ENCODE assay signal across 9 mouse cellular contexts in the genomic region with DNA sequence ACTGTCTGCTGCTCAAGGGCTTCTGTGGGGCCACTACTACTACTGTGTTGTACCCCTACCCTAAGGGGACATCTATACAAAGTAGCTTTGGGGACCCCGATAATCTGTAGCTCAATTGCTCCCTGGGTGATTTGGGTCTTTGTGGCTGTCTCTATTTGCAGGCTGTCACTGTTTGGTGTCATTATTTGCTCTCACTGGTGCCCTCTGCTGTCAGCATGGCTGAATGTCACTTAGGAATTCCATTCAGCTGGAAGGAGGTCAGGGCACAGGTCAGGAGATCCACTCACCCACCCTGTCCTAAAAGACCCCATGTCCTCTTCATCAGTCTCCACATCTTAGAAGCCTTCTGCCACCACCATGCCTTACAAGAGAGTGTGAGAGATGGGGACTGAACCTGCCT. TPM values are rescaled to one million over a fixed set of nuclear protein-coding genes. Genes with fewer than 3 reads are reported as not detected.
A peak's percentile ranks its signal among the peaks of the same experiment; 100 is the strongest.
DNase-seq lines count a peak whose midpoint lies in the region; ATAC-seq and TF ChIP-seq lines count a peak whose summit lies in the region.
"Had no signal": no experiment of that assay in that cellular context is flagged by ENCODE, and none has a peak within 500 bp of the region (broad histone marks: within the 10 kb centered on the region; RNA-seq: fewer than 3 reads in every experiment).

No protein-coding gene starts in this region.

- peak; percentile 74 for TF ChIP-seq CTCF in liver, embryonic 14.5 days (IDR thresholded peaks at IDR 0.05; ENCODE audit: low read depth)

- 31% methylated on average over 1 of the region's 1 CpGs for WGBS in heart, embryonic 11.5 days (ENCODE audit: insufficient replicate concordance)
- WGBS in liver, embryonic 14.5 days (ENCODE audit: insufficient replicate concordance), result 30% methylated on average over 1 of the region's 1 CpGs

- H3K36me3 ChIP-seq in heart, embryonic 11.5 days (ENCODE audit: control insufficient read depth, insufficient read depth, low read length), result no peaks in the 10 kb centered on the region
- no peaks in the 10 kb centered on the region for H3K36me3 ChIP-seq in liver, embryonic 14.5 days (replicated peaks; ENCODE audit: control insufficient read depth, insufficient read depth, low read depth)
- H3K36me3 ChIP-seq: limb, embryonic 15.5 days had no signal

- DNase-seq in heart, adult 11 months, result peak; percentile 94
- peak; percentile 17 for DNase-seq in CD4-positive helper T cell, adult 2 months (ENCODE audit: low read depth, low spot score)
- peak; percentile 48 for DNase-seq in brain, adult 2 months (ENCODE audit: low read depth, low spot score)
- DNase-seq in forelimb bud, embryonic 11.5 days (ENCODE audit: low read depth, low spot score), result peak; percentile 55
- peak; percentile 71 for DNase-seq in kidney, adult 9 months
- DNase-seq in liver, embryonic 14.5 days (ENCODE audit: low read depth in 3 of 3, low spot score in 3 of 3), result no peak
- peak; percentile 34 for DNase-seq in skeletal muscle tissue, adult 2 months (ENCODE audit: low read depth, low spot score)

- no peak for TF ChIP-seq EP300 in liver, embryonic 14.5 days (IDR thresholded peaks at IDR 0.05; ENCODE audit: low read depth)

- ATAC-seq in heart, embryonic 11.5 days (replicated peaks; ENCODE audit: insufficient number of reproducible peaks, low FRiP score, low TSS enrichment), result no peak
- no peak for ATAC-seq in liver, embryonic 14.5 days (ENCODE audit: insufficient read depth)

- H3K4me3 ChIP-seq in heart, embryonic 11.5 days (ENCODE audit: low read depth, low read length), result no peak overlapping the region
- no peak overlapping the region for H3K4me3 ChIP-seq in liver, embryonic 14.5 days (ENCODE audit: insufficient read depth in 1 of 2, low read depth in 2 of 2, low read length in 2 of 2)
- H3K4me3 ChIP-seq: limb, embryonic 15.5 days had no signal

- no peak overlapping the region for H3K9ac ChIP-seq in heart, embryonic 11.5 days (ENCODE audit: low read depth, low read length)
- H3K9ac ChIP-seq in liver, embryonic 14.5 days (replicated peaks), result no peak overlapping the region
- H3K9ac ChIP-seq: limb, embryonic 15.5 days had no signal

- peaks cover 28% of the 10 kb centered on the region for H3K4me1 ChIP-seq in heart, embryonic 11.5 days (ENCODE audit: control insufficient read depth, insufficient read depth, low read length)
- peaks cover 0 to 5% of the 10 kb centered on the region in 2 experiments; a peak in 1 of 4 replicates for H3K4me1 ChIP-seq in liver, embryonic 14.5 days (replicated peaks; ENCODE audit: control insufficient read depth in 2 of 2, insufficient read depth in 2 of 2, low read length in 1 of 2)
- H3K4me1 ChIP-seq: limb, embryonic 15.5 days had no signal

- no peaks in the 10 kb centered on the region for H3K27me3 ChIP-seq in heart, embryonic 11.5 days (ENCODE audit: control insufficient read depth, insufficient read depth, low read length)
- H3K27me3 ChIP-seq in liver, embryonic 14.5 days (ENCODE audit: control insufficient read depth, insufficient read depth, low read length), result no peaks in the 10 kb centered on the region
- H3K27me3 ChIP-seq: limb, embryonic 15.5 days had no signal

- H3K9me3 ChIP-seq in heart, embryonic 11.5 days (replicated peaks; ENCODE audit: control insufficient read depth, low read length), result no peaks in the 10 kb centered on the region
- H3K9me3 ChIP-seq in liver, embryonic 14.5 days (ENCODE audit: control insufficient read depth, low read length), result no peaks in the 10 kb centered on the region
- H3K9me3 ChIP-seq: limb, embryonic 15.5 days had no signal

- H3K27ac ChIP-seq in heart, embryonic 11.5 days (ENCODE audit: low read depth, low read length), result no peak overlapping the region
- no peak overlapping the region for H3K27ac ChIP-seq in liver, embryonic 14.5 days
- H3K27ac ChIP-seq: limb, embryonic 15.5 days had no signal

- H3K4me2 ChIP-seq in heart, embryonic 11.5 days, result no peak overlapping the region
- H3K4me2 ChIP-seq in liver, embryonic 14.5 days (ENCODE audit: low read depth), result no peak overlapping the region
- H3K4me2 ChIP-seq: limb, embryonic 15.5 days had no signal

RNA-seq across cellular contexts. Expression of gene Kcnq1, which starts 32.6 kb away (rescaled TPM):
- polyA plus RNA-seq in heart, embryonic 11.5 days (2014; fragmentation: Nextera tagmentation; extraction: Ambion mirVana), result 9.2 and 12.1 TPM in 2 replicates
- 0.12 and 0.21 TPM in 2 replicates for polyA plus RNA-seq in liver, embryonic 14.5 days (2012; rRNA removed)
- polyA plus RNA-seq in liver, embryonic 14.5 days (2014; fragmentation: Nextera tagmentation; extraction: Ambion mirVana), result 0.27 and 0.41 TPM in 2 replicates

RNA-seq across cellular contexts. Expression of gene Trpm5, which starts 44.3 kb away (rescaled TPM):
- polyA plus RNA-seq in heart, embryonic 11.5 days (2014; fragmentation: Nextera tagmentation; extraction: Ambion mirVana), result 1.2 and 2.4 TPM in 2 replicates
- polyA plus RNA-seq in liver, embryonic 14.5 days (2012; rRNA removed), result 0.43 and 0.54 TPM in 2 replicates
- polyA plus RNA-seq in liver, embryonic 14.5 days (2014; fragmentation: Nextera tagmentation; extraction: Ambion mirVana), result 0.34 and 0.87 TPM in 2 replicates

Comparison
In these comparisons a context has a peak if more than half of its experiments do, and no peak if none do; other contexts are left out.
1. DNase-seq: peak in heart, adult 11 months (single experiment), CD4-positive helper T cell, adult 2 months (single experiment), brain, adult 2 months (single experiment), forelimb bud, embryonic 11.5 days (single experiment), kidney, adult 9 months (single experiment) and skeletal muscle tissue, adult 2 months (single experiment); none in liver, embryonic 14.5 days (0 of 3).